Mouse (Mus musculus) liver, embryonic 14.5 days (tissue): ENCODE results near the gene Zfyve27. TPM values are rescaled to one million over a fixed set of nuclear protein-coding genes. Genes with fewer than 3 reads are reported as not detected.

Experiments
- ATAC-seq: fragments of 200-750 bp; cut with Nextera tagmentation; 2 replicates; pipeline ENCODE4 v1.8.0; 2017; ENCODE audit warnings: moderate number of reproducible peaks, mild to moderate bottlenecking, moderate library complexity; ENCODE audit not compliant: insufficient read depth
- DNase-seq, 3 experiments: peaks; one replicate each; pipeline ENCODE4 v3.0.0-alpha.2; 2012 to 2013; ENCODE audit warnings: low read depth in 3 of 3, low spot score in 3 of 3
- H3K27ac ChIP-seq: fragments of 300-500 bp; sonication (generic); 2 replicates; pipeline ENCODE4 v1.5.1; 2014; ENCODE audit warnings: moderate library complexity, mild to moderate bottlenecking, control low read depth, inconsistent platforms
- H3K27me3 ChIP-seq: fragments of 300-500 bp; sonication (generic); 2 replicates; pipeline ENCODE4 v1.6.1; 2014; ENCODE audit warnings: mild to moderate bottlenecking, low read length, moderate library complexity; ENCODE audit not compliant: control insufficient read depth, insufficient read depth
- H3K36me3 ChIP-seq: fragments of 300-500 bp; sonication (generic); replicated peaks from 2 replicates; pipeline ENCODE4 v1.6.1; 2014; ENCODE audit warnings: low read depth; ENCODE audit not compliant: control insufficient read depth, insufficient read depth
- H3K4me1 ChIP-seq, 2 experiments: fragments of 200-500 bp in 1 of 2; fragments of 300-500 bp in 1 of 2; sonication (generic) in 1 of 2; replicated peaks; 2 replicates each; pipeline ENCODE4 v1.6.1; 2012 to 2014; ENCODE audit warnings: antibody characterized with exemption in 1 of 2, inconsistent platforms in 1 of 2, low read length in 1 of 2; ENCODE audit not compliant: control insufficient read depth in 2 of 2, insufficient read depth in 2 of 2
- H3K4me2 ChIP-seq: fragments of 300-500 bp; sonication (generic); 2 replicates; pipeline ENCODE4 v1.6.1; 2014; ENCODE audit warnings: low read depth, mild to moderate bottlenecking, control low read depth, moderate library complexity
- H3K4me3 ChIP-seq, 2 experiments: fragments of 200-500 bp in 1 of 2; fragments of 300-500 bp in 1 of 2; sonication (generic) in 1 of 2; 2 replicates each; pipeline ENCODE4 v1.5.1; 2012 to 2014; ENCODE audit warnings: low read depth in 2 of 2, low read length in 2 of 2, mild to moderate bottlenecking in 2 of 2, control low read depth in 1 of 2, inconsistent platforms in 1 of 2, moderate library complexity in 1 of 2; ENCODE audit not compliant: insufficient read depth in 1 of 2
- H3K9ac ChIP-seq: fragments of 300-500 bp; sonication (generic); replicated peaks from 2 replicates; pipeline ENCODE4 v1.6.1; 2014; ENCODE audit warnings: mild to moderate bottlenecking, control low read depth, moderate library complexity
- H3K9me3 ChIP-seq: fragments of 300-500 bp; sonication (generic); 2 replicates; pipeline ENCODE4 v1.6.1; 2016; ENCODE audit warnings: low read length, mixed read lengths; ENCODE audit not compliant: control insufficient read depth
- CTCF ChIP-seq: IDR thresholded peaks from 2 replicates; pipeline ENCODE4 v1.5.1; 2016; ENCODE audit warnings: antibody characterized with exemption, low read depth, control low read depth
- EP300 ChIP-seq: IDR thresholded peaks from 2 replicates; pipeline ENCODE4 v1.6.1; 2016; ENCODE audit warnings: antibody characterized with exemption, low read depth
- WGBS: fragments of 180-500 bp; shearing (Covaris S2); extraction: QIAGEN DNeasy Blood & Tissue Kit; methylation state at CpG from one replicate; pipeline ENCODE4 v1.1.7; 2014; ENCODE audit not compliant: insufficient replicate concordance; 5-methylcytosine and 5-hydroxymethylcytosine counted together
- polyA plus RNA-seq, 2 experiments: library from polyadenylated mRNA; depleted of rRNA in 1 of 2; stranded (reverse) in 1 of 2; unstranded in 1 of 2; fragments of >200 nt; fragmentation: Nextera tagmentation in 1 of 2; extraction: Ambion mirVana in 1 of 2; gene quantifications; 2 replicates each; pipeline versions ENCODE4 v1.2.1 to v1.2.3; 2012 to 2014

The Zfyve27 gene
- polyA plus RNA-seq, 2 experiments = 3.9 to 8.5 TPM

DNA sequence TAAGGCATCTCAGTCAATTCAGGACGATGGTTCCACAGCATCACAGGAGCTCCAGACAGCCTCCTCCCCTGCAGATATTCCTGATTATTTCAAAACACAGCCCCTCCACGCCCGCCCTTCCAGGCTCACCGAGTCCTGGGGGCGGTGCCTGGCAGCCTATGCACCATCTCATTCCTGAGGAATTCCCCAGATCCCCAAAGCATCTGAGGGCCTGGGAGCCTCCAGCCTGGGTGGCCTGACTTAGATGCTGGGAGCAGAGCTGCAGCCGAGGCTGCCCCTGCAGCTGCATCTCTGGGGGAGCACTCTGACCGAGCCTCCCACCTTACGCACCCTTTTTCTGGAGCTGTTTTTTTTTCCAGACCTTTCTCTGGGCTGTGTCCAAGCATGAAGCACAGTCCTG, 77.1 kb downstream of the Zfyve27 start:
- no peak overlapping the region for H3K4me3 ChIP-seq
- no peak overlapping the region for H3K9ac ChIP-seq
- no peak for DNase-seq
- no peaks in the 10 kb centered on the region for H3K9me3 ChIP-seq
- 65% methylated on average over 8 of the region's 8 CpGs for WGBS
- no peaks in the 10 kb centered on the region for H3K27me3 ChIP-seq
- no peak for ATAC-seq
- TF ChIP-seq EP300 (no peak), CTCF (no peak)
- H3K36me3 ChIP-seq = no peaks in the 10 kb centered on the region
- no peaks in the 10 kb centered on the region for H3K4me1 ChIP-seq
- no peak overlapping the region for H3K27ac ChIP-seq
- no peak overlapping the region for H3K4me2 ChIP-seq

DNA sequence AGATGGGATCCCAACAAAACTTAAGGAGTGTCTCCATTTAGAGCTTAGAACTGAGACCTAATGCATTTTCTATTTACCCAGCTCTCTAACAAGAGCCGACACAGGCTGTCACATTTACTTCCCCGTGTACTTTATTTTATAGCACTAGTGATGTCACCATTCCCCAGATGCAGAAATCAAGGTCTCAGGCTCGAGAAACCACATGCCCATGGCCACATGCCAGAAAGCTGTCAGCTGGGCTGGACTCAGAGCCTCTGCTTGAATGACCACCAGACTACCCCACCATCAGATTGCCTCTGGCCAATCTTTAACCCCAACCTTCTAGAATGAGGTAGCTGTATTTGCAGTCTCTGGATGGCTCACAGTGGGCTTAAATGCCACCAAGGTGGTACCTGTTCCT, 79.7 kb downstream of the Zfyve27 start:
- H3K4me2 ChIP-seq = no peak overlapping the region
- no peaks in the 10 kb centered on the region for H3K36me3 ChIP-seq
- TF ChIP-seq CTCF (no peak), EP300 (no peak)
- no peak overlapping the region for H3K9ac ChIP-seq
- H3K4me1 ChIP-seq = no peaks in the 10 kb centered on the region
- no peak overlapping the region for H3K27ac ChIP-seq
- DNase-seq = no peak
- H3K27me3 ChIP-seq = no peaks in the 10 kb centered on the region
- no peak for ATAC-seq
- 32% methylated on average over 3 of the region's 3 CpGs for WGBS
- H3K4me3 ChIP-seq = no peak overlapping the region
- no peaks in the 10 kb centered on the region for H3K9me3 ChIP-seq

Other genes with a start within 250 kb of the Zfyve27 start
- gene Exosc1, start 230.5 kb upstream of the Zfyve27 start, polyA plus RNA-seq (2012; rRNA removed) = 17.9 and 20.4 TPM in 2 replicates
- gene Exosc1, start 230.5 kb upstream of the Zfyve27 start, polyA plus RNA-seq (2014; fragmentation: Nextera tagmentation; extraction: Ambion mirVana) = 38.8 and 40.1 TPM in 2 replicates
- gene Zdhhc16, start 230.5 kb upstream of the Zfyve27 start, polyA plus RNA-seq (2012; rRNA removed) = 25.6 and 27.0 TPM in 2 replicates
- gene Zdhhc16, start 230.5 kb upstream of the Zfyve27 start, polyA plus RNA-seq (2014; fragmentation: Nextera tagmentation; extraction: Ambion mirVana) = 25.9 and 28.5 TPM in 2 replicates
- gene Mms19, start 182.8 kb upstream of the Zfyve27 start, polyA plus RNA-seq (2012; rRNA removed) = 18.2 and 18.5 TPM in 2 replicates
- 10.4 and 10.8 TPM in 2 replicates for gene Mms19, start 182.8 kb upstream of the Zfyve27 start, polyA plus RNA-seq (2014; fragmentation: Nextera tagmentation; extraction: Ambion mirVana)
- gene Ubtd1, start 182.2 kb upstream of the Zfyve27 start, polyA plus RNA-seq (2012; rRNA removed) = 4.2 and 4.4 TPM in 2 replicates
- 1.9 and 2.0 TPM in 2 replicates for gene Ubtd1, start 182.2 kb upstream of the Zfyve27 start, polyA plus RNA-seq (2014; fragmentation: Nextera tagmentation; extraction: Ambion mirVana)
- 0.08 TPM in 1 of 2 replicates, not detected in the other for gene Ankrd2, start 128.0 kb upstream of the Zfyve27 start, polyA plus RNA-seq (2012; rRNA removed)
- not detected in 2 replicates for gene Ankrd2, start 128.0 kb upstream of the Zfyve27 start, polyA plus RNA-seq (2014; fragmentation: Nextera tagmentation; extraction: Ambion mirVana)
- gene Hoga1, start 118.3 kb upstream of the Zfyve27 start, polyA plus RNA-seq (2012; rRNA removed) = 22.1 and 25.8 TPM in 2 replicates
- 30.4 and 36.8 TPM in 2 replicates for gene Hoga1, start 118.3 kb upstream of the Zfyve27 start, polyA plus RNA-seq (2014; fragmentation: Nextera tagmentation; extraction: Ambion mirVana)
- gene 4933411K16Rik, start 111.7 kb upstream of the Zfyve27 start, polyA plus RNA-seq (2012; rRNA removed) = 0.92 and 1.1 TPM in 2 replicates
- gene 4933411K16Rik, start 111.7 kb upstream of the Zfyve27 start, polyA plus RNA-seq (2014; fragmentation: Nextera tagmentation; extraction: Ambion mirVana) = not detected in 2 replicates
- gene Morn4, start 77.6 kb upstream of the Zfyve27 start, polyA plus RNA-seq (2012; rRNA removed) = 1.5 and 1.6 TPM in 2 replicates
- gene Morn4, start 77.6 kb upstream of the Zfyve27 start, polyA plus RNA-seq (2014; fragmentation: Nextera tagmentation; extraction: Ambion mirVana) = 1.4 TPM in 2 replicates
- gene Pi4k2a, start 73.5 kb upstream of the Zfyve27 start, polyA plus RNA-seq (2012; rRNA removed) = 8.1 and 8.6 TPM in 2 replicates
- 9.1 and 11.6 TPM in 2 replicates for gene Pi4k2a, start 73.5 kb upstream of the Zfyve27 start, polyA plus RNA-seq (2014; fragmentation: Nextera tagmentation; extraction: Ambion mirVana)
- 7.2 and 8.5 TPM in 2 replicates for gene Avpi1, start 34.9 kb upstream of the Zfyve27 start, polyA plus RNA-seq (2012; rRNA removed)
- gene Avpi1, start 34.9 kb upstream of the Zfyve27 start, polyA plus RNA-seq (2014; fragmentation: Nextera tagmentation; extraction: Ambion mirVana) = 20.4 and 21.7 TPM in 2 replicates
- gene Marveld1, start 16.6 kb upstream of the Zfyve27 start, polyA plus RNA-seq (2012; rRNA removed) = 7.6 and 8.6 TPM in 2 replicates
- 1.6 and 2.4 TPM in 2 replicates for gene Marveld1, start 16.6 kb upstream of the Zfyve27 start, polyA plus RNA-seq (2014; fragmentation: Nextera tagmentation; extraction: Ambion mirVana)
- not detected in 2 replicates for gene Sfrp5, start 38.3 kb downstream of the Zfyve27 start, polyA plus RNA-seq (2012; rRNA removed)
- 0.05 TPM in 1 of 2 replicates, not detected in the other for gene Sfrp5, start 38.3 kb downstream of the Zfyve27 start, polyA plus RNA-seq (2014; fragmentation: Nextera tagmentation; extraction: Ambion mirVana)
- gene Golga7b, start 83.6 kb downstream of the Zfyve27 start, polyA plus RNA-seq (2012; rRNA removed) = 0.02 TPM in 1 of 2 replicates, not detected in the other
- gene Golga7b, start 83.6 kb downstream of the Zfyve27 start, polyA plus RNA-seq (2014; fragmentation: Nextera tagmentation; extraction: Ambion mirVana) = not detected in 2 replicates